Mouse (Mus musculus): ENCODE measurements around the gene Olfr1299. TPM values are rescaled to one million over a fixed set of nuclear protein-coding genes. Genes with fewer than 3 reads are reported as not detected.

The Olfr1299 gene
- polyA plus RNA-seq (2012; rRNA removed), result not detected in 2 replicates

- DNase-seq (ENCODE audit: extremely low spot score in 1 of 2, low spot score in 1 of 2), result no peak
Measured at GRCm38 (mm10) chr2:111661119-111661518, at the start of gene Olfr1299. Gene Olfr1299 (plus strand): TSS chr2:111661419.

GRCm38 (mm10) chr2:111626397-111626796, 34.8 kb upstream of the Olfr1299 start, which contains the start of gene Olfr1297:
Gene Olfr1297 (minus strand): TSS chr2:111626497.
- DNase-seq (ENCODE audit: extremely low spot score in 1 of 2, low spot score in 1 of 2), result no peak

- no peak for DNase-seq (ENCODE audit: extremely low spot score in 1 of 2, low spot score in 1 of 2)
Measured at GRCm38 (mm10) chr2:111649101-111649500, 12.1 kb upstream of the Olfr1299 start, which contains the start of gene Olfr1298. Gene Olfr1298 (minus strand): TSS chr2:111649201.

Other genes with a start within 250 kb of the Olfr1299 start
- gene Olfr1286, start 238.3 kb upstream of the Olfr1299 start, polyA plus RNA-seq (2012; rRNA removed), result not detected in 2 replicates
- not detected in 2 replicates for gene Olfr1287, start 212.3 kb upstream of the Olfr1299 start, polyA plus RNA-seq (2012; rRNA removed)
- gene Olfr1288, start 187.3 kb upstream of the Olfr1299 start, polyA plus RNA-seq (2012; rRNA removed), result not detected in 2 replicates
- gene Olfr1289, start 180.6 kb upstream of the Olfr1299 start, polyA plus RNA-seq (2012; rRNA removed), result not detected in 2 replicates
- gene Olfr1290, start 167.6 kb upstream of the Olfr1299 start, polyA plus RNA-seq (2012; rRNA removed), result 0.15 TPM in 1 of 2 replicates, not detected in the other
- gene Olfr1291-ps1, start 164.2 kb upstream of the Olfr1299 start, polyA plus RNA-seq (2012; rRNA removed), result not detected in 2 replicates
- gene Olfr1293-ps, start 136.2 kb upstream of the Olfr1299 start, polyA plus RNA-seq (2012; rRNA removed), result not detected in 2 replicates
- 0.04 TPM in 1 of 2 replicates, not detected in the other for gene Olfr1294, start 121.1 kb upstream of the Olfr1299 start, polyA plus RNA-seq (2012; rRNA removed)
- gene Olfr1295, start 91.7 kb upstream of the Olfr1299 start, polyA plus RNA-seq (2012; rRNA removed), result 0.17 TPM in 1 of 2 replicates, not detected in the other
- gene Olfr1297, start 34.9 kb upstream of the Olfr1299 start, polyA plus RNA-seq (2012; rRNA removed), result 0.04 TPM in 1 of 2 replicates, not detected in the other
- gene Olfr1298, start 12.2 kb upstream of the Olfr1299 start, polyA plus RNA-seq (2012; rRNA removed), result not detected in 2 replicates
- gene Olfr1301, start 89.6 kb downstream of the Olfr1299 start, polyA plus RNA-seq (2012; rRNA removed), result 0.04 and 0.19 TPM in 2 replicates
- gene Olfr1302, start 116.0 kb downstream of the Olfr1299 start, polyA plus RNA-seq (2012; rRNA removed), result not detected in 2 replicates
- gene Olfr1303, start 158.9 kb downstream of the Olfr1299 start, polyA plus RNA-seq (2012; rRNA removed), result not detected in 2 replicates
- gene Olfr1305, start 215.7 kb downstream of the Olfr1299 start, polyA plus RNA-seq (2012; rRNA removed), result not detected in 2 replicates